Mouse (Mus musculus) CD4-positive, CD25-positive, alpha-beta regulatory T cell, adult 2 months (primary cell): Measurements from ENCODE around the gene Cdh8.

Source experiments
- DNase-seq: peaks from one replicate; pipeline ENCODE4 v3.0.0-alpha.2; 2012; ENCODE audit warnings: low read depth, low spot score

Cdh8 gene

GRCm38 (mm10) chr8:99415966-99416781 is at the start of gene Cdh8:
TSS of gene Cdh8 (minus strand) at chr8:99416471.
- no peak for DNase-seq

GRCm38 (mm10) chr8:99446506-99446905 is 30.2 kb upstream of the Cdh8 start:
- DNase-seq: no peak

GRCm38 (mm10) chr8:99425901-99426300 is 9.6 kb upstream of the Cdh8 start:
- no peak for DNase-seq

- no peak for DNase-seq
These were observed 5.2 kb upstream of the Cdh8 start for GRCm38 (mm10) chr8:99421516-99421915.

- DNase-seq: no peak
These were observed 3.5 kb upstream of the Cdh8 start for GRCm38 (mm10) chr8:99419726-99420125.

- no peak for DNase-seq
These were observed 1.2 kb upstream of the Cdh8 start for GRCm38 (mm10) chr8:99417456-99417855.

GRCm38 (mm10) chr8:99415076-99415965 is 950 bp downstream of the Cdh8 start:
- DNase-seq: no peak

- DNase-seq: no peak
These were observed 1.8 kb downstream of the Cdh8 start for GRCm38 (mm10) chr8:99414483-99414921.

- no peak for DNase-seq
These were observed 2.3 kb downstream of the Cdh8 start for GRCm38 (mm10) chr8:99413877-99414482.

- DNase-seq: no peak
These were observed 22.4 kb downstream of the Cdh8 start for GRCm38 (mm10) chr8:99393908-99394307.

GRCm38 (mm10) chr8:99370104-99370503 is 46.2 kb downstream of the Cdh8 start:
- no peak for DNase-seq

- no peak for DNase-seq
These were observed 47.1 kb downstream of the Cdh8 start for GRCm38 (mm10) chr8:99369166-99369565.

- no peak for DNase-seq
These were observed 47.8 kb downstream of the Cdh8 start for GRCm38 (mm10) chr8:99368449-99368848.

GRCm38 (mm10) chr8:99353923-99354322 is 62.3 kb downstream of the Cdh8 start:
- no peak for DNase-seq

GRCm38 (mm10) chr8:99353221-99353620 is 63.0 kb downstream of the Cdh8 start:
- DNase-seq: no peak

- no peak for DNase-seq
These were observed 66.8 kb downstream of the Cdh8 start for GRCm38 (mm10) chr8:99349456-99349855.

- DNase-seq: no peak
These were observed 67.7 kb downstream of the Cdh8 start for GRCm38 (mm10) chr8:99348618-99349017.

GRCm38 (mm10) chr8:99339310-99339709 is 77.0 kb downstream of the Cdh8 start:
- DNase-seq: no peak

- DNase-seq: no peak
These were observed 88.7 kb downstream of the Cdh8 start for GRCm38 (mm10) chr8:99327559-99327958.

- no peak for DNase-seq
These were observed 101.7 kb downstream of the Cdh8 start for GRCm38 (mm10) chr8:99314561-99314960.

GRCm38 (mm10) chr8:99304184-99304583 is 112.1 kb downstream of the Cdh8 start:
- no peak for DNase-seq

- no peak for DNase-seq
These were observed 126.1 kb downstream of the Cdh8 start for GRCm38 (mm10) chr8:99290201-99290600.
